ENCODE assay signal across 16 mouse cellular contexts in genomic region chr2:77768321-77768886, GRCm38 (mm10). TPM values are rescaled to one million over a fixed set of nuclear protein-coding genes. Genes with fewer than 3 reads are reported as not detected.
DNase-seq lines count a peak whose midpoint lies in the region; ATAC-seq lines count a peak whose summit lies in the region.
"Had no signal": no experiment of that assay in that cellular context is flagged by ENCODE, and none has a peak within 500 bp of the region (broad histone marks: within the 10 kb centered on the region; RNA-seq: fewer than 3 reads in every experiment).

No protein-coding gene starts in this region.

- H3K4me1 ChIP-seq in midbrain, embryonic 15.5 days, result no peaks in the 10 kb centered on the region
- H3K4me1 ChIP-seq in midbrain, embryonic 16.5 days (ENCODE audit: control insufficient read depth, insufficient read depth, low read length), result no peaks in the 10 kb centered on the region
- H3K4me1 ChIP-seq: embryonic facial prominence, embryonic 10.5 days had no signal

- no peaks in the 10 kb centered on the region for H3K36me3 ChIP-seq in midbrain, embryonic 15.5 days (replicated peaks)
- no peaks in the 10 kb centered on the region for H3K36me3 ChIP-seq in midbrain, embryonic 16.5 days (ENCODE audit: control insufficient read depth, insufficient read depth, low read length)
- H3K36me3 ChIP-seq: embryonic facial prominence, embryonic 10.5 days had no signal

- 62% methylated on average over 17 of the region's 17 CpGs for WGBS in midbrain, embryonic 15.5 days
- 57% methylated on average over 17 of the region's 17 CpGs for WGBS in midbrain, embryonic 16.5 days

- ATAC-seq in frontal cortex, adult (ENCODE audit: low TSS enrichment), result peak; percentile 84
- 0 out of 2 replicates have a peak, but pooled peaks have one; percentile 14 for ATAC-seq in midbrain, embryonic 15.5 days (replicated peaks)
- no peak for ATAC-seq in midbrain, embryonic 16.5 days
- no peak for ATAC-seq in erythroid progenitor cell, adult 5-6 weeks (replicated peaks; ENCODE audit: low FRiP score, poor library complexity, severe bottlenecking)
- no peak for ATAC-seq in CD4-positive, CD25-positive, alpha-beta regulatory T cell, adult 4 months

- H3K9me3 ChIP-seq in midbrain, embryonic 15.5 days, result no peaks in the 10 kb centered on the region
- H3K9me3 ChIP-seq in midbrain, embryonic 16.5 days (replicated peaks; ENCODE audit: control insufficient read depth, low read length, poor library complexity, severe bottlenecking), result no peaks in the 10 kb centered on the region
- H3K9me3 ChIP-seq: embryonic facial prominence, embryonic 10.5 days had no signal

- no peak for DNase-seq in frontal cortex, postnatal 10 days (ENCODE audit: low spot score in 2 of 2)
- peak; percentile 44 for DNase-seq in layer of hippocampus, adult 9-11 months
- DNase-seq in right cerebral cortex, postnatal 14 days, result peak; percentile 26
- DNase-seq: cerebellum, adult 9-10 months; heart, postnatal 36 days; kidney, adult 8-10 months; kidney, postnatal 4 days; thymus, postnatal 4 days had no signal

- no peak overlapping the region for H3K9ac ChIP-seq in midbrain, embryonic 15.5 days
- H3K9ac ChIP-seq in midbrain, embryonic 16.5 days (ENCODE audit: low read depth, low read length), result no peak overlapping the region

- H3K4me3 ChIP-seq in midbrain, embryonic 15.5 days, result no peak overlapping the region
- no peak overlapping the region for H3K4me3 ChIP-seq in midbrain, embryonic 16.5 days (ENCODE audit: low read depth, low read length)
- H3K4me3 ChIP-seq: embryonic facial prominence, embryonic 10.5 days had no signal

- H3K4me2 ChIP-seq in midbrain, embryonic 15.5 days, result no peak overlapping the region
- H3K4me2 ChIP-seq in midbrain, embryonic 16.5 days (ENCODE audit: low read length), result no peak overlapping the region

- no peaks in the 10 kb centered on the region for H3K27me3 ChIP-seq in midbrain, embryonic 15.5 days (replicated peaks)
- H3K27me3 ChIP-seq in midbrain, embryonic 16.5 days (ENCODE audit: control insufficient read depth, insufficient read depth, low read depth, low read length), result no peaks in the 10 kb centered on the region

- no peak overlapping the region for H3K27ac ChIP-seq in midbrain, embryonic 15.5 days
- H3K27ac ChIP-seq in midbrain, embryonic 16.5 days (ENCODE audit: low read length), result no peak overlapping the region
- H3K27ac ChIP-seq: embryonic facial prominence, embryonic 10.5 days; stomach, postnatal 0 days had no signal

RNA-seq across cellular contexts. Expression of gene Zfp385b, which starts 51.0 kb away (rescaled TPM):
- polyA plus RNA-seq in midbrain, embryonic 15.5 days (2015; fragmentation: Nextera tagmentation; extraction: Ambion mirVana), result 10.9 and 13.2 TPM in 2 replicates
- polyA plus RNA-seq in midbrain, embryonic 16.5 days (2015; fragmentation: Nextera tagmentation; extraction: Ambion mirVana), result 12.2 and 15.3 TPM in 2 replicates
- total RNA-seq in erythroid progenitor cell, adult 5-6 weeks (2015; ENCODE audit: low replicate concordance), result not detected in 2 replicates
- total RNA-seq in erythroid progenitor cell, adult 5-6 weeks (2017; ENCODE audit: low replicate concordance), result not detected in 2 replicates
- under 1 TPM in 1 of 2 experiments, not detected in 1; 0.28 TPM for polyA plus RNA-seq in CD4-positive, CD25-positive, alpha-beta regulatory T cell, adult 4 months (2017; shearing (Covaris generic))
- polyA plus RNA-seq: spleen, adult 2 months had no signal

Comparison
In these comparisons a context has a peak if more than half of its experiments do, and no peak if none do; other contexts are left out.
1. ATAC-seq: peak in frontal cortex, adult (single experiment) and midbrain, embryonic 15.5 days (single experiment); none in midbrain, embryonic 16.5 days (single experiment), erythroid progenitor cell, adult 5-6 weeks (single experiment) and CD4-positive, CD25-positive, alpha-beta regulatory T cell, adult 4 months (single experiment).
2. DNase-seq: peak in layer of hippocampus, adult 9-11 months (single experiment) and right cerebral cortex, postnatal 14 days (single experiment); none in frontal cortex, postnatal 10 days (0 of 2).